In the genomic region with DNA sequence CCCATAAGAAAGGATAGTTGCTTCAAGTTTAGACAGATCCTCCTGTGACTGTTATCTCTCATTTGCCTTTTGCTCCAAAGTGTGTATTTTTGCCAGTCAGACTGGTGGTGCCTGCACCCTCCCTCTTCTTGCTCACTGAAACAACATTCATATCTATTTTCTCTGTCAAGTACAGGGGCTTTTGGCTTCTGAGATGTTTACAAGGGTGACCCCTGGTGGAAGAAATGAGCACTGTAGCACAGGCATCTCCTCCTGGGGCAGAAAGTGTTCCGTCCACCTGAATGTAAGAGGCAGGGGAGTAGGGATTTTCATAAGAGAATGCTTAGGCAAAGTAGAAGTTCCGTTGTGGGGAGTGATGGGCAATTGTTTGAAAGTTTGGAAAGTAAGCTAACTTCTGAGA, we compare ENCODE assay signal across 9 mouse cellular contexts. TPM values are rescaled to one million over a fixed set of nuclear protein-coding genes. Genes with fewer than 3 reads are reported as not detected.
DNase-seq lines count a peak whose midpoint lies in the region; TF ChIP-seq lines count a peak whose summit lies in the region.
"Had no signal": no experiment of that assay in that cellular context is flagged by ENCODE, and none has a peak within 500 bp of the region (broad histone marks: within the 10 kb centered on the region; RNA-seq: fewer than 3 reads in every experiment).

No protein-coding gene starts in this region.

- H3K4me1 ChIP-seq in lung, adult 2 months (ENCODE audit: control insufficient read depth, insufficient read depth, low read length) = peaks cover 6% of the 10 kb centered on the region
- H3K4me1 ChIP-seq: hindbrain, embryonic 15.5 days had no signal

- DNase-seq in A20 (ENCODE audit: low read depth, low spot score) (peak; percentile 71), R1 (ENCODE audit: low read depth, low spot score) (peak; percentile 83)
- peak; percentile 90 to 92 for DNase-seq in cerebellum, postnatal 14 days
- peak; percentile 57 for DNase-seq in gastrocnemius, postnatal 14 days
- DNase-seq in kidney, postnatal 25 days = peak; percentile 69 to 90
- DNase-seq in lung, adult 2 months = peak; percentile 82
- DNase-seq in right cerebral cortex, adult 2 months (ENCODE audit: low spot score in 2 of 2) = peak; percentile 87 to 88
- peak; percentile 39 for DNase-seq in urinary bladder, adult 2 months (ENCODE audit: low spot score)

- no peak overlapping the region for H3K4me3 ChIP-seq in lung, adult 2 months (replicated peaks; ENCODE audit: extremely low read depth, low read depth, low read length)
- H3K4me3 ChIP-seq: hindbrain, embryonic 15.5 days had no signal

- WGBS in lung, adult 2 months = 21% methylated on average over 2 of the region's 2 CpGs

- peak; percentile 69 for TF ChIP-seq CTCF in lung, adult 2 months (IDR thresholded peaks at IDR 0.05; ENCODE audit: insufficient read depth, low read length)

- intact Hi-C loops in gastrocnemius, postnatal 14 days (cut with DNase I; ENCODE audit: low total_unique reads) = loop anchor here (2.0 kb wide), 1 partner anchor 215 kb away; no protein-coding TSS in a partner anchor

- TF ChIP-seq POLR2A in lung, adult 2 months (IDR thresholded peaks at IDR 0.05; ENCODE audit: borderline replicate concordance, extremely low read depth, low read depth, low read length) = no peak

RNA-seq across cellular contexts. Expression of a gene that starts 35.5 kb away (rescaled TPM):
- total RNA-seq in gastrocnemius, postnatal 14 days (2021) = 1 to 10 TPM; 8.0 to 8.1 TPM
- 4.3 and 5.9 TPM in 2 replicates for polyA plus RNA-seq in lung, adult 2 months (2012; rRNA removed)
- 4.4 and 5.0 TPM in 2 replicates for polyA plus RNA-seq in urinary bladder, adult 2 months (2012; rRNA removed)

RNA-seq across cellular contexts. Expression of a gene that starts 44.2 kb away (rescaled TPM):
- total RNA-seq in gastrocnemius, postnatal 14 days (2021) = 1 to 10 TPM in 1 of 2 experiments, under 1 TPM in 1; 0.55 to 1.4 TPM
- polyA plus RNA-seq in lung, adult 2 months (2012; rRNA removed) = 124 and 140 TPM in 2 replicates
- polyA plus RNA-seq in urinary bladder, adult 2 months (2012; rRNA removed) = 81.3 and 96.0 TPM in 2 replicates

Comparison
In these comparisons a context has a peak if more than half of its experiments do, and no peak if none do; other contexts are left out.
1. DNase-seq: peak in every context shown above with its lines; median percentile 91 in cerebellum, postnatal 14 days; 88 in right cerebral cortex, adult 2 months; 83 in R1; 82 in lung, adult 2 months; 80 in kidney, postnatal 25 days; 71 in A20; 57 in gastrocnemius, postnatal 14 days; 39 in urinary bladder, adult 2 months.